ENCODE assay signal across 9 mouse cellular contexts in genomic region chr6:91598942-91599341, GRCm38 (mm10).
DNase-seq lines count a peak whose midpoint lies in the region; ATAC-seq and TF ChIP-seq lines count a peak whose summit lies in the region.
"Had no signal": no experiment of that assay in that cellular context is flagged by ENCODE, and none has a peak within 500 bp of the region (broad histone marks: within the 10 kb centered on the region; RNA-seq: fewer than 3 reads in every experiment).

No protein-coding gene starts in this region.

- no peaks in the 10 kb centered on the region for H3K4me1 ChIP-seq in liver, adult 2 months (ENCODE audit: control insufficient read depth, insufficient read depth, low read length)
- H3K4me1 ChIP-seq in liver, embryonic 11.5 days (replicated peaks; ENCODE audit: control insufficient read depth, insufficient read depth, low read length): no peaks in the 10 kb centered on the region
- peaks cover 5% of the 10 kb centered on the region for H3K4me1 ChIP-seq in cerebellum, adult 2 months (ENCODE audit: control insufficient read depth, insufficient read depth, low read length)
- no peaks in the 10 kb centered on the region for H3K4me1 ChIP-seq in lung, embryonic 16.5 days (replicated peaks; ENCODE audit: control insufficient read depth, insufficient read depth, low read length)

- no peaks in the 10 kb centered on the region for H3K79me2 ChIP-seq in liver, adult 2 months (ENCODE audit: control insufficient read depth, insufficient read depth, low read length)

- no peak overlapping the region for H3K27ac ChIP-seq in liver, adult 2 months (replicated peaks; ENCODE audit: insufficient read depth, low read depth, low read length)
- H3K27ac ChIP-seq in liver, embryonic 11.5 days (ENCODE audit: low read depth, low read length): no peak overlapping the region
- H3K27ac ChIP-seq in cerebellum, adult 2 months (ENCODE audit: insufficient read depth, low read length): no peak overlapping the region
- H3K27ac ChIP-seq in lung, embryonic 16.5 days (ENCODE audit: low read length): no peak overlapping the region
- H3K27ac ChIP-seq: heart, embryonic 13.5 days had no signal

- ATAC-seq in liver, embryonic 11.5 days (replicated peaks; ENCODE audit: low FRiP score): no peak
- peak; percentile 67; the same call in 1 of the 2 replicates for ATAC-seq in lung, embryonic 16.5 days (ENCODE audit: low read depth)

- no peaks in the 10 kb centered on the region for H3K27me3 ChIP-seq in liver, adult 2 months (ENCODE audit: control insufficient read depth, insufficient read depth, low read length)
- H3K27me3 ChIP-seq in liver, embryonic 11.5 days (replicated peaks; ENCODE audit: control insufficient read depth, insufficient read depth, low read length): no peaks in the 10 kb centered on the region
- no peaks in the 10 kb centered on the region for H3K27me3 ChIP-seq in cerebellum, adult 2 months (ENCODE audit: control insufficient read depth, insufficient read depth, low read length)
- H3K27me3 ChIP-seq in lung, embryonic 16.5 days (ENCODE audit: control insufficient read depth, insufficient read depth, low read depth, low read length): no peaks in the 10 kb centered on the region

- no peak overlapping the region for H3K4me2 ChIP-seq in liver, embryonic 11.5 days
- no peak overlapping the region for H3K4me2 ChIP-seq in lung, embryonic 16.5 days (ENCODE audit: low read depth, low read length)
- H3K4me2 ChIP-seq: heart, embryonic 13.5 days had no signal

- TF ChIP-seq POLR2A in liver, adult 2 months (IDR thresholded peaks at IDR 0.05; ENCODE audit: extremely low read depth, insufficient read depth, low read length): no peak
- TF ChIP-seq POLR2A in cerebellum, adult 2 months (IDR thresholded peaks at IDR 0.05; ENCODE audit: borderline replicate concordance, insufficient read depth, low read length): no peak

- 53% methylated on average over 10 of the region's 10 CpGs for WGBS in liver, adult 2 months
- 60% methylated on average over 10 of the region's 10 CpGs for WGBS in liver, embryonic 11.5 days
- WGBS in cerebellum, adult 2 months: 12% methylated on average over 10 of the region's 10 CpGs
- WGBS in lung, embryonic 16.5 days: 40% methylated on average over 10 of the region's 10 CpGs

- TF ChIP-seq CTCF in liver, adult 2 months (IDR thresholded peaks at IDR 0.05; ENCODE audit: low read depth, low read length): no peak
- TF ChIP-seq CTCF in cerebellum, adult 2 months (IDR thresholded peaks at IDR 0.05; ENCODE audit: borderline replicate concordance, insufficient read depth, low read depth, low read length): no peak

- no peak overlapping the region for H3K9ac ChIP-seq in liver, adult 2 months (ENCODE audit: low read depth, low read length)
- no peak overlapping the region for H3K9ac ChIP-seq in liver, embryonic 11.5 days (ENCODE audit: low read depth, low read length)
- no peak overlapping the region for H3K9ac ChIP-seq in lung, embryonic 16.5 days (ENCODE audit: low read length)
- H3K9ac ChIP-seq: heart, embryonic 13.5 days had no signal

- H3K4me3 ChIP-seq in liver, adult 2 months (ENCODE audit: insufficient read depth, low read depth, low read length): no peak overlapping the region
- H3K4me3 ChIP-seq in liver, embryonic 11.5 days (ENCODE audit: low read depth, low read length): no peak overlapping the region
- H3K4me3 ChIP-seq in cerebellum, adult 2 months (replicated peaks; ENCODE audit: insufficient read depth, low read depth, low read length): no peak overlapping the region
- H3K4me3 ChIP-seq in lung, embryonic 16.5 days (ENCODE audit: low read length): no peak overlapping the region
- H3K4me3 ChIP-seq: heart, embryonic 13.5 days had no signal

- no peaks in the 10 kb centered on the region for H3K36me3 ChIP-seq in liver, adult 2 months (ENCODE audit: control insufficient read depth, insufficient read depth, low read length)
- H3K36me3 ChIP-seq in liver, embryonic 11.5 days (ENCODE audit: control insufficient read depth, insufficient read depth, low read length): no peaks in the 10 kb centered on the region
- no peaks in the 10 kb centered on the region for H3K36me3 ChIP-seq in lung, embryonic 16.5 days (ENCODE audit: control insufficient read depth, insufficient read depth, low read length)
- H3K36me3 ChIP-seq: heart, embryonic 13.5 days had no signal

- no peaks in the 10 kb centered on the region for H3K9me3 ChIP-seq in liver, embryonic 11.5 days (ENCODE audit: control insufficient read depth, low read length)
- H3K9me3 ChIP-seq in lung, embryonic 16.5 days (ENCODE audit: control insufficient read depth, low read length): no peaks in the 10 kb centered on the region
- H3K9me3 ChIP-seq: heart, embryonic 13.5 days had no signal

- peak; percentile 81 for DNase-seq in liver, adult 2 months (ENCODE audit: extremely low read depth, low read depth, low spot score)
- DNase-seq in liver, embryonic 11.5 days (ENCODE audit: low spot score): no peak
- DNase-seq in cerebellum, adult 2 months: peak; percentile 35 to 58
- peak; percentile 95 to 97 for DNase-seq in heart, adult 18-20 months
- DNase-seq in layer of hippocampus, adult 18-20 months (ENCODE audit: low spot score in 2 of 2): peak; percentile 41 to 57
- peak; percentile 78 for DNase-seq in testis, postnatal 14 days (ENCODE audit: low spot score)
- no peak for DNase-seq in c-Kit-positive CD71-positive TER-119-positive erythroid progenitor cells, embryonic 14.5 days (ENCODE audit: low spot score)

Comparison
In these comparisons a context has a peak if more than half of its experiments do, and no peak if none do; other contexts are left out.
1. DNase-seq: peak in liver, adult 2 months (single experiment), cerebellum, adult 2 months (2 of 2), heart, adult 18-20 months (2 of 2), layer of hippocampus, adult 18-20 months (2 of 2) and testis, postnatal 14 days (single experiment); none in liver, embryonic 11.5 days (single experiment) and c-Kit-positive CD71-positive TER-119-positive erythroid progenitor cells, embryonic 14.5 days (single experiment).